Mouse (Mus musculus) frontal cortex, adult (tissue): ENCODE measurements at regions not wholly inside any gene's neighbourhood (a gene's known extent, or its start where the extent isn't known, plus 50 kb on each side); places are given as distances from the start of the nearest gene placed in this dataset.
A peak's percentile ranks its signal among the peaks of the same experiment; 100 is the strongest.

Experiments
- ATAC-seq: cut with Nextera tagmentation; 2 replicates; pipeline ENCODE4 v1.9.2; 2017; ENCODE audit warnings: mild to moderate bottlenecking, moderate library complexity, mixed read lengths; ENCODE audit not compliant: low TSS enrichment

DNA sequence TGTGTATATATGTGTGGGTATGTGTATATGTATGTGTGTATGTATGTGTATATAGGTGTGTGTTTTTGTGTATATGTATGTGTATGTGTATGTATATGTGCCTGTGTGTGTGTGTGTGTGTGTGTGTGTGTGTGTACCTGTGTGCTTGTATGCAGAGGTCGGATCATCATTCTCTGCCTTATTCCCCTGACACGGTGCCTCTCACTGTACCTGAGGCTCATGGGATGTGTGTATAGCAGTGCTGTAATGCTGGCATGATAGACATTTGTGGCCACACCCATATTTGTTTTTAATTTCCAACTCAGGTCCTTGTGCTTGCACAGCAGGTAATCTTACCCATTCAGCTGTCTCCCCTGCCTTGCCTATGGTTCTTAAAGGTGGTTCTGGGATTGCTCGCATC lies 402.1 kb upstream of the Tmpo start:
- ATAC-seq, result no peak

GRCm38 (mm10) chr10:91580959-91581358 lies 399.8 kb upstream of the Tmpo start:
- ATAC-seq, result no peak

GRCm38 (mm10) chr10:91575323-91576064 lies 394.4 kb upstream of the Tmpo start:
- peak; percentile 44; the same call in 1 of the 2 replicates for ATAC-seq

DNA sequence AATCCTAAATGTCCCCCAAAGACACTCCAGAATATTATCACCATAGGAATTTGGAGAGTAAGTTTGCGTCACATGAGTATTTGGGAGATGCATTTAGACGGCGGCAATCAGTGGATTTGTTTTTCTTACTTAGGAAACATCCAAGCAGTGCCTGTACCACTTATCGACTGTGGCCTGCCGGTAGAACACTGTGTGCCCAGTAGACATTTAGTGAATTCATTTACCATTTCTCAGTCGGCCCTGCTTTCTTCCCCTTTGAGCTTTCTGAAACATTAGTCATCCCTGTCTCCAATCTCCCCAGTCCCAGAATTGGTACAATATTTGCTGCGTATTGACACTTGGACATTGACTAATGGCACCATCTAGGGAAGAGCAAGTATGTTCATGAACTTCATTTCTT lies 391.7 kb upstream of the Tmpo start:
- no peak for ATAC-seq

DNA sequence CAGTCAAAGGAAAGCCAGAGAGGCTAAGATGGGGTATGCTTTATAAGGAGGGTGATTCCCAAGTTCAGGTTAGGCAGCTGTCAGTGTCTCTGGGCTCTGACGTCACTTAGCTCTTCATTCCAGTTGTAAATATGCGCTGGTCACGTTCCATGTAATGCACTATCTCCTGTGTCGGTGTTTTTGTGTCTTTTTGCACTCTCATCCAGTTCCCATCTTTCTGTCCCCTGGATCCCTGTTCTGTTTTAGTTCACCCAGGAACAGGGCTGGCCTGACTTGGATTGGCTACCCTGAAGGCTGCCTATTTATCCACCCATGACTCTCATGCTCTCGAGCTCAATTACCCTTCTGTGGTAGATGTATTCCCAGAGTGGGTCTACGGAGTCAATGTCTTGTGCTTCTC lies 387.9 kb upstream of the Tmpo start:
- ATAC-seq, result no peak

DNA sequence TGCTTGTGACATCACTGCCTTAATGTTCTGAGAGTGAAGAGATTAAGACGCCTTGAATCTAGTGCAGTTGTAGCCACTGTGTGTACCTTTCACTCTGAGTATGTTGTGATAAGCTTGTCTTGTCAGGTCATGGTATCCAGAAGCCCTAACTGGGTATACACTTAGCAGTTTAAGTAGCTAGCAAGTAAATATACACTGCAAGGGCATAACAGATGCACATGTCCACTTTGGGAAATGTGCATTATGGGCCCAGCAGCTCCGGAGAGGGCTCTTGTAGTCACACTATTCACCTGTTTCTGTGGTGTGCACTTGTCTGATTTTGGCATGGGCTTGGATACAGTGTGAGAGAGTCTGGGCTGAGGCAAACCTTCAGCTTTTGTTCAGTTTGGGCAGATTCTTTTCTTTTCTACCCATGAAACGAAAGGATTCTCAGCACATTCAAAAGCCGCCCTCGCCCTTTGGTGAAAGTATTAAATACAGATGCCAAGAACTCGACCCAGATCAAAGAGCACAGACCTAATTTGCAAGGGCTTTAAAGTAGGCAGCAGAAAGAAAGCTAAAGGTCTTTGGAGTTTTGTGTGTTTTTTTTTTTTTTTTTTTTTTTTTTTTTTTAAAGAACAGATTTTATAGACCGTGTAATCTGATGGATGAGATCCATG lies 385.1 kb upstream of the Tmpo start:
- ATAC-seq, result no peak

GRCm38 (mm10) chr10:91559307-91559706 lies 378.2 kb upstream of the Tmpo start:
- peak; percentile 64; the same call in 1 of the 2 replicates for ATAC-seq

- ATAC-seq, result no peak
These were observed 367.0 kb upstream of the Tmpo start for GRCm38 (mm10) chr10:91548071-91548470.

- peak; percentile 95 for ATAC-seq
These were observed 365.0 kb upstream of the Tmpo start for GRCm38 (mm10) chr10:91546140-91546539.

DNA sequence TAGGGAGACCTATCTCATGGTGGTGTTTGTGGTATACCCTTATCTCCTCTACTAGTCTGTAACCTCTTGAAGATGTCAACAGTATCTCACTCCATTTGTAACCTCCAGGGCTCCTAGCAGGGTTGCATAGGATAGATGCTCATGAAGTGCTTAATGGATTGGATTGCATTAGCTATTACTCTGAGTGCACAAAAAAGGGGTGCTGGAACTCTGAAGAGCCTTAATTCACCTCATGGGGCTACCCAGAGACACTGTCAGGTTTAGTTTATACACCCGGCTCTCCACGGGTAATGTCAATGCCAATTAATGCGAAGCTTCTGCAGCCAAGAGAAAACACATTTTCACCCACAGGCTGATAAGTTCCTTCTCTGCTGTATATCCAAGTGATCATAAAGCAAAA lies 364.3 kb upstream of the Tmpo start:
- no peak for ATAC-seq

DNA sequence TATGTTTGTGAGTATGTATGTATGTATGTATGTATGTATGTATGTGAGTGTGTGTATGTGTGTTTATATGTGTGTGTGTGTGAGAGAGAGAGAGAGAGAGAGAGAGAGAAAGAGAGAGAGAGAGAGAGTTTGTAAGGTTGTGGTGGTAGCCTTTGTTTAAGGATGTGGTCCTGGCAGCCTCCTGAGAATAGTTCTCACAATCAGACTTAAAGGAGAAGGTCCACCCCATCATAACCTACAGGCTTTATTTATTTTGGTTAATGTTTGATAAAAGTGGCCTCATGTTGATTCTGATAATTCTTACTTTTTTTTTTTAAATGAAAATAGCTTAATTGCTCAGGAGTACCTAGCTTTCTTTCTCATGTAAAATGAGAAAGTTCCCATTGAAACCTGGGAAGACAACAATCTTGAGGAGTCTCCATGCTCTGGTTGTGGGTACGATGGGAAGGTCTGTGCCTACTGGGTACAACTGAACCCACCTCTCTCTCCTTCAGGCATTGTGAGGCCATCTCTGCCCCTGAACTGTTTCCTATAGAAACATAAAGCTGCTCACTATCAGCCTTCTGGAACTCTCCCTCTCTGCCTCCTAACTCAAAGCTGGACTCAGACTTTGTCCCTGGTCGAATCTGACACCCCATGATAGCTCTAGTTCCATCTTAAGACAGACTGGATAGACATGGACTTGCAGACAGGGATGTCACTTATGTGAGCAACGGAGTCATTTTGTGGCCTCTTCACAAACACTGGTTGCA lies 362.2 kb upstream of the Tmpo start:
- ATAC-seq, result no peak

GRCm38 (mm10) chr10:91542201-91542604 lies 361.1 kb upstream of the Tmpo start:
- no peak for ATAC-seq

- ATAC-seq, result 0 out of 2 replicates have a peak, but pooled peaks have one; percentile 20
These were observed 356.1 kb upstream of the Tmpo start for GRCm38 (mm10) chr10:91537241-91537640.

DNA sequence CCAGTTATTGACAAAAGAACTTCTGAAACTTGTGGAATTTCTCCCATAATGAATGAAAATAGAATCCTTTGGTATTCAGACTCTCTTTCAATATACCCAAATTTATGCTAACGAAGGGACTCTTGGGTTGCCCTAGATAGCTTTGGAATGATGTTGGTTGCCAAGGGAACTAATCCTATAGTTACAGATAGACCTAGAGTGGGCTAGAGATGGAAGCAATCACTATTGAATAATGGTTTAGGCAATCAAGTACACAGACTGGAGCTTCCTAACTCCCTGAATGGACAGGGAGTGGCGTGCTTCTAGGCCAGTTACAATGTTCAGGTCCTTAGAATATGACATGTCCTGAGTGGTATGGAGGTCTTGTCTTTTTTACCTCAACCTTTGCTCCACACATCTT lies 354.3 kb upstream of the Tmpo start:
- no peak for ATAC-seq

- no peak for ATAC-seq
These were observed 347.2 kb upstream of the Tmpo start for GRCm38 (mm10) chr10:91528305-91528704.

DNA sequence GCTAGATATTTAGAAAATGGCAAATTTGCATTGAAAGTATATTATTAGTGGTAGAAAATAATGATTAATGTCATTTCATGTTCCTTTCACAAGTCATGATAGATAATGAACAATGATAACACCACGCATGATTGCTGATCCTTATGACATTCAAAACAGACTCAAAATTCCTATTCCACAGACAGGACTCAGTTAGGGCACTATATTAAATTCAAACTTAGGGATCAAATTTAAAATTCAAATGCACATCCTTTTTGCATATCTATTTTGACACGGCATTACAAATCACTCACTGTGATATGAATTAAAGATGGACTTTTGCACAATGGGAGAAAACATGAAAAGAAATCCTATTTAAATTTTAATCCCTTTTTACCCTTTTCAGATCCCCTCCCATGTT lies 340.1 kb upstream of the Tmpo start:
- no peak for ATAC-seq

GRCm38 (mm10) chr10:91515021-91515371 lies 333.9 kb upstream of the Tmpo start:
- no peak for ATAC-seq

DNA sequence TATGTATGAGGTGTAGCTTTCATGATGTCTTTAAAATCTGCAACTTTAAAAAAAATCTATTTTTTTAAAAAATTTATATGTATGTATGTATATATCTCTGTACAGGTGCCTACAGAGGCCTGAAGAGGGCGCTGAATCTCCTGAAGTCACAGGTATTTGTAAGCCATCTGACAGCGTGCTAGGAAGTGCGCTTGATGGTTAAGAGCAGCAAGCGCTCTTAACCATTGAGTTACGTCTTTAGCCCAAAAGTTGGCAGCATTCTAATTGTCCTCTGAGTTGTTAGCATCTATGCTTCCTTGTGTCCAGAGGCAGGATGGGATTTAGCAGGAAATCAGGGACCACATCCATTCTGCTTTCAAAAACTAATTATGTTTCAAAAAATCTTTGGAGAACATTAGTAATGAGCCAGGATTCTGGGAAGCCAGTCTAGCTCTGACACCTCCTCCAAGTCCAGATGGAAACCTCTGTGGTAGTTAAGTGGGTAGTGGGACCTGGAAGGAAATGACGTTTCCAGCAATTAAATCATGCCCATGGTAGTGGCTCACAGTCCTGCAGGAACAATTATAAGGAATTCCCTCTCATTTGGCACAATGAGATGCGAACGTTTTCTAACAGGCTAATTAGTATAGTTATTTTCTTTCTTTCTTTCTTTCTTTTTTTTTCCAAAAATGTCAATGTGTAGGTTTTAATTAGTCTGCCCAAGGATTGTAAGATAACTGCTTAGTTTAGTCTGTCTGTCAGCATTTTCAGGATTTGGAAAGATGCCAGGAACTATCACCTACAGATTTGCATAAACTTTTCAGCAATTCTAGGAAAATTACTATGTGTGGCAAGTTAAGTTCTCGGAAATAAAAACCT lies 333.3 kb upstream of the Tmpo start:
- ATAC-seq, result peak; percentile 62

DNA sequence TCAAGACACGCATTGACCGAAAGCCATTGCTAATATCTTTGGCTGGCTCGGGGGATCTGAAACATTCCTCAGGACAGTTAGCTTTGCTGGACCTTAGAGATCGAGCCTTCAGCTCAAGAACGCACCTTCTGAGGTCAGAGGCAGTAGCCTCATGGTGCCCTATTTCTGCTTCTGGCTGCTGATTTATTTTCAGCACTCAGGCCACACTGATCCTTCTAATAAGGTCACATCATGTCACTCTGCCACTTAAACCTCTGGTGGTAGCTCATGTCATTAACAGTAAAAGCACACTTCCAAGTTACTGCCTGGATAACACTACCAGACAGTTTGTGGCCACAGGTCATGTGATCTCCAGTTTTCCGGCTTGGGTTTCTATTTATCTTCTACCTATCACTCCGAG lies 325.9 kb upstream of the Tmpo start:
- ATAC-seq, result no peak

- peak; percentile 83 for ATAC-seq
These were observed 323.8 kb upstream of the Tmpo start for GRCm38 (mm10) chr10:91504891-91505290.

GRCm38 (mm10) chr10:91498543-91498942 lies 317.4 kb upstream of the Tmpo start:
- ATAC-seq, result no peak

DNA sequence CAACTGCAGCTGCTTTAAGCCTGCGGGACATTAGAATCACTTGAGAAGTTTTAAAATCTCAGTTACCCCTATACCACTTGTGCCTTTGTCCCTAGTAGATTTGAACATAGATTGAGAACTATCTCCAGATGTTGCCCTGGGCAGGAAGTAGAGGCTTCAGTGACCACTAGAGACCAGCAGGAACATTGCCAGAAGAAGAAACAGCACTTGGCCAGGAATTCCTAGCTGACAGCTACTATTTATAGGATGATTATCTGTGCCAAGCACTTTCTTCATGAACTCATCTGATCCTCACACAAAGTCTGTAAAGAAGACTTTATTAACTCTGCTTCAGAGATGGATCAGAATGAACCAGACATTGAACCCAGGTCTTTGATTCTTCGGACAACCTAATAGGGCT lies 283.6 kb upstream of the Tmpo start:
- no peak for ATAC-seq
